Mouse (Mus musculus): ENCODE results near the gene Gpr82.

DNA sequence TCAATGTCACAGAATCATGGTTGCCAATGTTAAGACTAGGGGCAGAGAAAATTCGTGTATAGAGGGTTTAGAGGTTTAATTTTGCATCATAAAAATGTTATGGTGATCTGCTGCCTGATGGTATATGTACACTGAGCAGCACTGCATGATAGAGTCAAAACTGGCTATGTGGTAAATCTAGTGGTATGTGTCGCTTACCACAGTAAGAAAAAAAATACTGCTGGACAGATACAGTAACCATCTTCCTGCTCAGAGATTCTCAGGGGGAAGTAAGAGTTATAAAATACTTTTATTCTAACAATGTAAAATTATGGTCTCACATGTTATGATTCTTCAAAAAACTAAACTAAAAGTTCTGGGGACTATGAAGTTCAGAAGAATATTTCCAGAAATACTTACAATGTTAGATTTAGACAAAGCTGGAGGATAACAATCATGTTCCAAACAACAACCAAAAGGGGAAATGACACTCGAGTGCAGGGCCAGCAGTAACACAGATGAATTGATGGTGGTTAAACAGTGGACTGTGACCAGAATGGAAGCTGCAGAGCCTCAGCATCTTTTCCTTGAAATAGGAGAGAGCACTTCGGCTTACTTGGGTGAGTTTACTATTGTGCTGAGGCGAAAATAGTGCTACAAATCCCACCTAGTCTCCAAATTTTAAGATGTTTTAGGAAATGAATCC lies 29.4 kb upstream of the Gpr82 start, which contains the start of gene Gpr34:
- TF ChIP-seq MAX (IDR thresholded peaks at IDR 0.05; ENCODE audit: low read depth): no peak
- no peak for TF ChIP-seq E2F4 (IDR thresholded peaks at IDR 0.05; ENCODE audit: insufficient read depth)
- TF ChIP-seq POLR2A (IDR thresholded peaks at IDR 0.05; ENCODE audit: insufficient read length, low read depth): no peak
- TF ChIP-seq POLR2AphosphoS2 (IDR thresholded peaks at IDR 0.05; ENCODE audit: insufficient read length, low read depth): no peak

Data from myocyte (in vitro differentiated cells).